Mouse (Mus musculus): ENCODE measurements around the gene Diaph3. TPM values are rescaled to one million over a fixed set of nuclear protein-coding genes. Genes with fewer than 3 reads are reported as not detected.

Diaph3 gene
- 4.6 and 8.2 TPM in 2 replicates for polyA plus RNA-seq (2015; fragmentation: Nextera tagmentation; extraction: Ambion mirVana)

DNA sequence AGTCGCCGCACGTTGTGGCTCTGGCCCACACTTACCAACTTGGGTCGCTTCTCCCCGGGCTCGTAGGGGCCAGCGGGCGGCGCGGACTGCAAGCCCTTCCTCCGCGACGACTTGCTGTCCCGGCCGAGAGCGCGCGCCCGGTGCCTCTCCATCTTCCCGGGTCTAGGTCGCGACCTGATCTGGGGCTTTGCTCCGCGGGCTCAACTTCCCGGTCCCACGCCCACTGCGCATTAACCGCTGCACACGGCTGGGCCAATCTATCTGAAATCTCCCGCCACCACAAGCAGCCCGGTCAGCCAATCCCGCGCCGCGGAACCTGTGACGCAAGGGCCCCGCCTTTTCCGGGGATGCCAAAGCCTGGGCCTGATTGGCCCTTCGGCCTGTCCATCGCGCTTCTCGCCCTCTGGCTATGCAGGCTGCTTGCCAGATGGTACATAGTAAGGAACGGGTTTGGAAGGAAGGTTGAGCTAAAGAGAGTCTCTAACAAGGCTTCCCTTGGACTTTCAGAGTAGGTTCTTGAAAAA lies at the start of gene Diaph3:
Gene Diaph3 (minus strand): TSS at position 273 of the 524 bp plus-strand sequence.

Small RNA genes lying within 50 kb of the gene (microRNA-seq; reads per million reads assigned to microRNA genes)
- not detected for gene Gm23438

Data from urinary bladder, postnatal 0 days (tissue).